Mouse (Mus musculus): ENCODE measurements at regions not wholly inside any gene's neighbourhood (a gene's known extent, or its start where the extent isn't known, plus 50 kb on each side); places are given as distances from the start of the nearest gene placed in this dataset.

DNA sequence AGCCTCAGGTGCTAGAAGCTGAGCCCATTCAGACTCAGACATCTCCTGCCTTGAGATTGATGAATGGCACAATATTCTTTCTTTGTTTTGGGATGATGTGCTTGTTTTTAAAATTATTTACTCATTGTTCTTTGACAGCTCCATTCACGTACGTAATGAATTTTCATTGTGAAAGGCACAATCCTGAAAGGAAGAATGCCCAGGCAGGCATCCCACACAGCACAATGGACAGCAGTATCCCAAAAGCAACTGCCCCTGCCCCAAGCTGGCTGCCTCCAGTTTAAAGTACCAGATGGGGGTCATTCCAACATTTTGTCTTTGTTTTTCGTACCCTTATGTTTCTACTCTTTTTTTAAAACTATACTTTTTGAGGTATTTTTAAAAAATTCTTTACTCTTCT, 210.9 kb upstream of the St8sia2 start:
- DNase-seq (ENCODE audit: low read depth, low spot score) = no peak

DNA sequence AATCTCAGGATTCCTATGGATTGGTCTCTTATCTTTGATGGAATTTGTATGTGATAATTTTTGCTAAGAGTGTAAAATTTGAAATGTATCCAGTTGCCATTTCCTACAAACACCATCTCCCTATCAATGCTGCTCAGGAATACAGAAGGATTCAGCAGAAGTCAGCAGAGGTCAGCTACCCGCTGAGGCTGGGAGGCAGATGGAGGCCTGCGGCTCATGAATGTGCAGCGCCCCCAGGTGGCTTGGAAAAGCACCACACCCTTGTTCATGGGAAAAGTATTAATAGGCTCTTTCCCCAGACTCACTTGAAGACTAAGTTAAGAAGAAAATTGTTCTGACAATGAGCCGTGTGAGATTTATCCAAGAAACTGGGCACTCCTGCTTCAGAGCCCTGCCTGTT, 187.2 kb upstream of the St8sia2 start:
- no peak for DNase-seq (ENCODE audit: low read depth, low spot score)

DNA sequence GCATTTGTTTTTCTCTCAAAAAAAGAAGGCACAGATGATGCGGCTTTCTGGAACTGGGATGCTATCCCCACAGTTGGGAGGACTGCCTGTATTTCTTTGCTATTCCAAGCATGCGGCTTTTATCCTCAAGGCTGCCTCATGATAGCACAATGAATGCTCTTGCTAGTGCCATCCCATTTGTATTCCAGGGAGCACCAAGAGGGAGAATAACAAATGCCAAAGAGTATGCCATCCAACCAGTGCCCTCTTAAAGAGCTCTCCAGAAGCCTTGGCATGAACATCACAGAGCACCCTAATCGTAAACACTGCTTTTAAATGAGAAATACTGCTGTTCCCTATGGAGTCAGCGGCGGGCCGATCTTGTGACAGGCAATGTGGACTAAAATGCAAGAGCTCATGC, 185.3 kb upstream of the St8sia2 start:
- no peak for DNase-seq (ENCODE audit: low read depth, low spot score)

DNA sequence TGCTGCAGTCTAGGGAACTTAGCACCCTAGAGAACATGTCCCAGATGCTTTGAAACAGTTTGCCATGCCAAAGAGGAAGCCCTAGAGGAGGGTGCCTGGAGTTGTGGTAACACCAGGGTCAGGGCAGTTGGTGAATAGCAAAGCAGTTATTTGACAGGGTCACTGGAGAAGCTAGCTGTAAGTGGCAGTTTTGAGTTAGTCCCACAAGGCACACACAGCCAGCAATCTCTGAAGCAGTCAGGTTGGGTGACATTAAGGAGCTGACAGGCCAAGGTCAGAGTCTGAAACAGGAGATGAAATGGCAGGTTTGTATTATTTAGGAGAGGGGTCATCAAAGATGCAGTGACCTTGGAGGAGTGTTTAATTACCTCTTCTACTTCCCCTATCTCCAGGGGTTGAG, 171.2 kb upstream of the St8sia2 start:
- no peak for DNase-seq (ENCODE audit: low read depth, low spot score)

DNA sequence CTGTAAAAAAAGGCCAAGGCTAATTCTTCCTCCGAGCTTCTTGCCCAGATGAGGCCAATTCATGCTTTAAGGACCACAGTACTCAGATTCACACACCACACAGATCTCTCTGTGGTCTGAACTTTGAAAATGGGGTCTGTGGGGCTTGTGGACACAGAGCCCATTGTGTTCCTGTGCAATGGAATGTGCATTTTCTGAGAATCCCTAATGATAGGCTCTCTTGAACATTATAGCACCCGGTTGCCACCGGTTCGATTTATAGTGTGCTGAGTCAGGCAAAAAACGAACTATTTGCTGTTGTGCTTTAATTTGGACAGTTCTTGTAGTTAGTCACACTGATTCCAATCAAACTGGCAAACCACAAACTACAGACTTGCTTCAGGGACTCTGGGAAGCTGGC, 160.7 kb upstream of the St8sia2 start:
- peak; percentile 22 for DNase-seq (ENCODE audit: low read depth, low spot score)

DNA sequence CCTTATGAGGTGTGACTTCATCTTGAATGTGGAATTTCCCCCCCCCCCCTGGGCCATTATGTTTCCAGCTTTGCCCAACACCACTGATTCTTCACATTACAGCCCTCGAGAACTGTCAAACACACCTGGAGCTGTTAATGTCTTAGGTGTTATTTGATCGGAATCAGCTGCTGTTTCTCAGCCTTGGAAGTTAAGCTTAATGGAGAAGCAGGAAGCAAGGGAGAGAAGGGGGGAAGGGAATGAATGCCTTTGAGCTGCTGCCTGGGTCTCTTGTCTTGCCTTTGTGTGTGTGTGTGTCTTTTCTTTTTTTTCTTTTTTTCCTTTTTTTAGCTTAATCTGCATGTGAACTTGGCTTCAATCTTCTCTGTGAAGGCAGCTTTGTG, 159.7 kb upstream of the St8sia2 start:
- peak; percentile 30 for DNase-seq (ENCODE audit: low read depth, low spot score)

DNA sequence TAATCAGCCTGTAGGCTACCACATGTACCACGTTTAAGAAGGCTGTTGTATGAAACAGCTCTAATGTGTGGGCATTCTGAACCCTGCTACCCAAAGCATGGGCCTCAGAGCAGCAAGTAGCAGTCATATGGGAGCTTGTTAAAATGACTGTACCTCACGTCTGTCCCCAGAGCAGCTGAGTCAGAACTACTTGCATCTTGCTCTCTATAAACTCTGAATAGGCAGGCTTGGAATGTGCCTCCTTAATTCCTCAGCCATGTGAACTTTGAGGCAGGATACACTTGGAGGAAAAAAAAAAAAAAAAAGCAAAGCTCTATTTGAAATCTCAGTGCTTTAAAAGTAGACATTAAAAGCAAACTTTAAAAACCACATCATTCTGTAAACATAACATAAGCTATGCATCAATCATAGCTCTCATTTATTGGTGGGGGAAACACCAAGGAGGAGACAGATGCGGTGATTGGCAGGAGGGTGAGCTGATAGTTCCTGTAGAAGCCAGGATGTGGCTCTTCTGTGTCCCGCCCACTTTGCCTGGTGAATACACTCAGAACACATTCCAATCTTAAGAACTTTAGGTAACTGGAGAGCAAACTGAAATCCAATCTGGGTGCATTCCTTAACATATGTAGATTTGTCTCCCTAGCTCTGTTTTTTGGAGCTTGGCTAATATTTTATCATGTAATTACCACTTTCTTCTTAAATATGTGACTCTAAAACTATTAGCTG, 159.2 kb upstream of the St8sia2 start:
- DNase-seq (ENCODE audit: low read depth, low spot score) = no peak

DNA sequence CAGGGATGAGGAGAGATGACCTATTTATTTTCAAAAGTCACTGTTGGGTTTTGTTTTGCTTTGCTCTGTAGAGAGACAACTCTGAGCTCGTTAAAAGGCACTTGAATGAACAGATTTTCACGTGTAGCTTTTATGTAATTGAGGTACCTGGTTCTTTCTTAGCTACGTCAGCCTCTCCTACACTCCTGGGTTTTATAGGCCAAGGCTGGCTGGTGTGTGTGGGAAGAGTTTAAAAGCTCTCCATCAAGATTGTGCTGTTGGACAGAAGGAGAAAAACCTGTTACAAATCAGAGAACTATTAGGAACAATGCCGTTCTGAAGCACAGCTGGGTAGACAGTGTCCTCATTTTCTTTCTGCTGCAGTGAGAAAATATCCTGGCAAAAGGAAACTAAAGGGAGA, 138.1 kb upstream of the St8sia2 start:
- DNase-seq (ENCODE audit: low read depth, low spot score) = no peak

DNA sequence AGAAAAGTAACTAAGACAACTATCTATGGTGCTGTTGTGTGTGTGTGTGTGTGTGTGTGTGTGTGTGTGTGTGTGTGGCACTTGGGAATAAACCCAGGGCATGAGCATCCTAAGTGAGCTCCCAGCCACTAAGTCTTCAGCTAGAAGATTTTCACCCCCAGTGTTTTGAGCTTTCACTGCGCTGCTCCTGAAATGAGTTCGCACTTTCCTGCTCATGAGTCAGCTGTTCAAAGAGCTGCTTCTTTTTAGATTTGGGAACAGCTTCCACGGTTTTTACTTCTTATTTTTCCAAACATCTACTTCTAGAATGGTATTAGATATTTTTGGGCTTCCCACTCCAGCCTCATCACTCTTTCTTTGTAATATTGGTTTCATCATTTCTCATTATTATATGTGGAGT, 129.7 kb upstream of the St8sia2 start:
- no peak for DNase-seq (ENCODE audit: low read depth, low spot score)

DNA sequence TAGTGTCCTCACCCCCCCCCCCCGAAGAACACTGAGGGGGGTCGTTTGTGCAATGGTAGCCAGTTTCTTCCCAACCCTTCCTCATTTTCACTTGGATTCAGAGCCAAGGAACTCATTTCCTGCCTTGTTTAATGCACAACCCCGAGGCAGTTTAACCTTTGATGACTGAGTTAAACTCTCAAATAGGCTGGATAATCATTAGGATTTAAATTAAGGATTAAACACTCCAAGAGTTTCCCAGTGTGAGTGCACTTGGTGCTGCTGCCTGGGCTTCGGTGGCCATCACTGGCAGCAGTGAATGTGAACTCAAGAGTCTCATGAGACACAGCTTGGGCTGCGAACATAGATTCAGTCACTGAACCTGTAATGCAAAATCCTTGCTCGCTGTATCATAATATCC, 124.7 kb upstream of the St8sia2 start:
- DNase-seq (ENCODE audit: low read depth, low spot score) = no peak

DNA sequence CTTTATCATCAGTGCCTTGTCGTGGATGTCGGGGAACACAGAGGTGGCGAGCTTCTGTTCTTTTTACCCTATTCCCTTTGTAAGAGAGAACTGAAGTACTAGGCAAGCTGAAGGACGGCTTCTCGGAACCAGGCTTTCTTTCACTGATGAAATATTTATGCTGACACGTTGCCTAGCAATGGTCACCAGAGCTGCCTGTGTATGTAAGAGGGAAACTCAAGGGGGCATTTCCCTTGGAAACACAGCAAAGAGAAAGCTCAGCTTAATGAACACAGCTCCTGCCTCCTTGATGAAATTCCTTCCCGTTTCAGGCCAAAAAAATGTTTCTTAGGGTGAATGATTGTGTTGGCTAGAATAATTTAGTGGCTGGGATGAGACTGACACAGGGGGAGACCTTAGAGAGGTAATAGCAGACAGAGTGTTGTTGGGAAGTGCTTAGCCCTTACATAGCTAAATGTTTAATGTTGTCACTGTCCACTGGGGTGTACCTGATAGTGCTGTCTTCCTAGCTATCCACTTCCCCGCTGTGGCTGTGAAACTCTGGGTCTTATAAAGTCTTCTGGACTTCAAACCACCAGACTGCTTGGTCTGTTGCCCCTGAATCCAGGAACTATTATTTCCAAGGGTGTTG, 116.8 kb upstream of the St8sia2 start:
- no peak for DNase-seq (ENCODE audit: low read depth, low spot score)

DNA sequence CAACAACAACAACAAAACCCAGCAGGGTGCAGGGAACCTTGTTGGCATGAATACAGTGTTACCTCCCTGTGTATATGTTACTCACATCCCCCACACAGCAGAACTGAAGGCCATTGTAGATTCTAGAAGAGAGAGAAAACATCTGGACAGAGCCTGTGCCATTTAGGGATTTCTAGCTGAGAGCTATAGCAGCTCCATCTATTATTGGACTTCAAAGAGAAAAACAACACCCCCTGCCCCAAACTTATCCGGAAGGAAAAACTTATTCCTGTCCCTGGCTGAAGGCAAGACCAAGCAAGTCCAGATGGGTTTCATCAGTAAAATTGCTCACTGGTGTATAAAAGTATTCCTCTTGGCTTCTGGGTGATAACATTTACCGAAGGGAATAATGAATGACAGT, 98.6 kb upstream of the St8sia2 start:
- DNase-seq (ENCODE audit: low read depth, low spot score) = no peak

DNA sequence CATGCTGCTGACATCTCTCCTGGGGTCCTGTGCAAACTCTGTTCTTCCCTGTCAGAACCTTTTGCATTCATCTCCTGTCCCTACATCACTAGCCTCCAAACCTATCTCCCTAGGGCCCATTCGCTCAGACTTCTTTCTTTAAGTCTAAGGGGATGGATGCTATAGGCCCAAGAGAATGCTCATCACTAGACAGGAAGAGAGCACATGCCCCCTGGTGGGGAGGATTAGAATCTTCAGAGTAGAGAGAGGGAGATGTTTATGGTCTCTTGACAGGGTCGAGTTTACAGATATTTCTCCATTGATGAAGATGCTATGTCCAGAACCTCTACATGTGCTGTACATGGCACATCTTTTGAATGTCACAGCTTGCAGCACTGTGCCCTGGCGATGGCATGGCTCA, 94.9 kb upstream of the St8sia2 start:
- DNase-seq (ENCODE audit: low read depth, low spot score) = no peak

DNA sequence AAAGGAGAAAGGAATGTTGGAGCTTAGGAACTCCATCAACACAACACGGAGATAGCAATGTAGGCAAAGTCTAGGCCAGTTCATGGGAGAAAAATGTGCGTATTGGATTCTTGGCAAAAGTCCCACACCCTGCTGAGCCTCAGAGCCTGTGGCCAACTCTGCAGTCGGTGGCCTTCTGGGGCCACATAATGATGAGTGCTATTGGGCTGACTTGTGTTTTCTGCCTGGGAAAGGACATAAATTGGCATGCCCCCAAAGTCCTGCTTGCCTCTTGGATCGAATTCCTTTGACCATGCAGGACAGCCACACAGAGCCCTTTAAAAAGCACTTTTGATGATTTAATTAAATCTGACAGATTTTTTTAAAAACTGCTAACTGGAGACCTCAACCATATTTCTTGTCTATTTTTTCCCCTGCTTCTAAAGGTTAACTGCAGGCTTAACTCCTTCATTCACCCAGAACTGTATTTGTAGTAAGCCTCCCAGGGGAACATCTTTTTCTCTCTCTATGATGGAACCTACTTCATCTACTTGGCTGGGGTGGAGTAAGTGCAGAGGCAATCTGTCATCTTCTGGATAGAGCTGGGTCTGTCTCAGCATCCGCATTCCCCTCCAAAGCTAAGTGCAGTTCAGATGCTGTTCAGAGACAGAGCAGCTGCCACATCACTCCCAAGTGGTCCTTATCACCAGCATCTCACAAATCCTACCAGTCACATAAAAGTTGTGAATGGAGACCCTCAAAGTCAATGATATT, 93.9 kb upstream of the St8sia2 start:
- no peak for DNase-seq (ENCODE audit: low read depth, low spot score)

DNA sequence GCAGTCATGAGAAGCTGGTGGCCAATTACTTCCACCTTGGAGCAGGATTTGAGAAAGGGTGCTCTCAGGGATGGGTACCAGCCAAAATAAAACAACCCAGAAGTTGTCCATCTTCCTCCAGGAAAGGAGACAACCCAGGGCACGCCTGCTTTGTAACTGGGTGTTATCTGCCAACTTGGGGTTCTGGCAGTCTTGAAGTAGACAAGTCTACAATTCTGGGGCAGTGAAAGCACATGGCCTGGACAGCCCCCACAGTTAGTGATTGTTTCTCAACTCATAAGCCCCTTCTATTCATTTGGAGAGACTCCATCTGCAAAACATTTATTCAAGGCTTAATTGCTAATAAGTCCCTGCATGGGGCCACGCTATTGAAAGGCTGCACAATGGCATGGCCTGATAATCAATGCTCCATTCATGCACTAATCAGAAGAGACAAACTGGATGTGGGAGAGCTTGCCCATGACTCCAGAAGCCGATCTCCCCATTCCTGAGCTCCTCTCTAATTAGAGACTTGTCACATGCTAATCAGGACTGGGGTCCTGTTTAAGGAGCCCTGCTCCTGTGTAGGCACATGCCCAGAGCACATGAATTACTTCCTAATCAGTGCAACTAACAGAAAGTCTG, 78.0 kb upstream of the St8sia2 start:
- no peak for DNase-seq (ENCODE audit: low read depth, low spot score)

DNA sequence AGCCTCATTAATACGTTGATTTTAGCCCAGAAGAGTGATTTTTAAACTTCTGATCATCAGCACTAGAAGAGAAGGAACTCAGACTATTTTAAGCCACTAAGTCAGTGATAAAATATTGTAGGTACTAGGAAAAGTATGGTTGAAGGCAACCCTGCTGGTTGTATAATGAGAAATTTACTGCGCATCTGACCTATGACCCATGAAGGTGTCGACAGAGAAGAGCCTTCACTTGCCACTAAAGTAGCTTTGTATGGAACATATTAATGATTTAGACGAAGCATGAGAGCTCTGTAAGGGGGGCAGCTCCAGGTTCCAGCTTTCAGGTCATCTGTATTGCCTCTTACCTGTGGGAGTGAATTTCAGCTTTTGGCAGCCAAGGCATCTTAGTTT, 67.4 kb upstream of the St8sia2 start:
- DNase-seq (ENCODE audit: low read depth, low spot score) = no peak

DNA sequence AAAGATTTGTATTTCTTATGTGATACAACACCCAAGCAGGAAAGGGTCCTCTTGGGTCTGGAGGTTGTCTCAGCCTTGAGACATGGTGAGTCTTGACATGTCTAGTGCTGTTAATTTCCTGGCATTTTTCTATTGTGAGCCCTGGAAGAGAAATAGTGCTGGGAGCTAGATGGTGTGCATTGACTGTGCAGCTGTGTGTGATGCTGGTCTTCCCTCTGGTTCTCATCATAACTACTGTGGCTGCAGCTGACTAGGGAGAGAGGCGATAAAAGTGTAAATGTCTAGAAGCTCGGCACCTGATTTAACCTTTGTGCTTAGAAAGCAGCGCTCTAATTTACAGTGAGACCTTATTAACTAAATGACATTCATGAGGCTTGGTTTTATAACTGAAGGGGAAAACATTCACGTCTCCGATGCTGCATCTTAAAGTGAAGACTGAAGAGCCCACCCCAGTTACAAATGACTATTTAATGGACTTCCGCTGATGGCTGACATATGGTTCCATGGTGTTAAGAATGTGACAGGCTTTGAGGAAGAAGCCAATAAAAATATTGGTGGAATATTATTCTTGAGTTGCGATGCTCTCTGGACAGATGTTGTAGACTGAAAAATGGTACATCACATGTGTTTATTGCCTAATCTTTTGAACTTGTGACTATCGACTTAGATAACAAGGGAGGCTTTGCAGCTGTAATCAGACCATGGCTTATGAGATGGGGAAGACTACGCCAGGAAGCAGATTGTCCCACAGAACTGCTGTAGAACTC, 66.8 kb upstream of the St8sia2 start:
- DNase-seq (ENCODE audit: low read depth, low spot score) = no peak

DNA sequence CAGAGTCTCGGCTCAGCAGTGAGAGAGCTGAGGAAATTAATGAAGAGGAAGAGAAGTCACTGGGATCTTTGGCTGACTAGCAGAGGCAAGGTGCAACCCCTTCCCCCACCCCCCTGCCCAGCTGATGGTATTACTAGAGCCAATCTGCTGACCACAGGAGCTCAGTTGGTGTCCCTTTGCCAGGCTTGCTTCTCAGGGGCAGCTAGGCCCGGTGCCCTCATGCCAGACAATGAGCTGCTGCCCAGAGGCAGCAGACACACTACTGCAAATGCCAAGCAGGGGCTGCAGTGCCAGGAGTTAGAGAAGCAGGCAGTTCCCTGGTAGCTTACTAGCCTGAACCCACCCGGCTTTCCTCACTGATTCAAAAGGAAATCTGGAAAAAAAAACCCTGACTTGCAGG, 59.1 kb upstream of the St8sia2 start:
- DNase-seq (ENCODE audit: low read depth, low spot score) = no peak

DNA sequence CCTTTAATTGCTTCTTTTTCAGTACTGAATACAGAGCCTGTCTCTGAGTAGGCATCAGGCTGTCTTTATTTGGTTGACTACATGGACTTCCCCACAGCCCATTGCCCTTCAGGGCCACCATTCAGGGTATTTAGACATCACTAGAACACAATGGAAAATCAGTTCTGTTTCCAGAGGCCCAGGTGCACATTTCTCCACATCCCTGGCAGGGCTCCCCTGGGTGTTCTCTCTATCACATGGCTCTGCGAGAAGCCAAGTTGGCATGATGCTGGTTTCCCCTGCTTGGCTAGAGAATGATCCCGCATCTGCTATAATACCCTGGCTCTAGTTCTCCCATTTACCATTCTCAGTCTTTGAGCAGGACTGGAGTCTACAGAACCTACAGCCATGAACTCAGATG, 57.3 kb upstream of the St8sia2 start:
- no peak for DNase-seq (ENCODE audit: low read depth, low spot score)

DNA sequence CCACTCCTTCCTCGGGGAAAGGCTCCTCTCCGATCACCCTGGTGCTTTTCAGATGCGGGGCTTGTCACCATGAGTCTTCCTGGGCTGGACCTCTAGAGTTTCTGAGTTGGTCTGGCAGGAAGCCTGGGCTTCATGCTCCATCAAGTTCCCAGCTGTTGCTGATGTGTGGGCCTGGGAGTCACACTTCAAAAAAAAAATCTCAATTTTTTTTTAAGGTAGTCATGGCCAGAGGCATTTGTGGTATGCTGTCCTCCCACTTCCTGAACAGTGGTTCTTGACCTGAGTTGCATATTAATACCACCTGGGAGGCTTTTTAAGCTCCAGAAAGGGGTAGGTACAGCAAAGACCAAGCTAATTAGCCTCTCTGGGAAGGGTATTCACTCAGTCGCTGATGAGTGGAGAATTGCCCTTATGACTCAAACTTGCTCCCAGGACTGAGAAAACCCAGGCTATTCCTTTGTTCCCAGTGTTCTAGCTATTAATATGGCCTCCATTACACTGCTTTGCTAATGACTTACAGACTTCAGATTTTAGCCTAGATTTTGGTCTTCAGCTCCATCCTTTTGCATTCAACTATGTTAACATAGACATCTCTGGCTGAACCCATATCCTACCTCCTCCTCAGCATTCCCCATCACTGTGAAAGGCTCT, 52.1 kb upstream of the St8sia2 start:
- DNase-seq (ENCODE audit: low read depth, low spot score) = no peak

Data from embryo, embryonic 11.5 days (tissue).